ENCODE assay signal across 8 mouse cellular contexts in genomic region chr6:86527766-86528450, GRCm38 (mm10). TPM values are rescaled to one million over a fixed set of nuclear protein-coding genes. Genes with fewer than 3 reads are reported as not detected.
DNase-seq lines count a peak whose midpoint lies in the region; ATAC-seq lines count a peak whose summit lies in the region.

No protein-coding gene starts in this region.

- no peaks in the 10 kb centered on the region for H3K9me3 ChIP-seq in kidney, embryonic 14.5 days (ENCODE audit: control insufficient read depth, low read length)
- no peaks in the 10 kb centered on the region for H3K9me3 ChIP-seq in embryonic facial prominence, embryonic 10.5 days
- H3K9me3 ChIP-seq in intestine, embryonic 14.5 days (ENCODE audit: control insufficient read depth, low read length): no peaks in the 10 kb centered on the region
- H3K9me3 ChIP-seq in neural tube, embryonic 14.5 days (ENCODE audit: control insufficient read depth, low read length): no peaks in the 10 kb centered on the region

- no peak for ATAC-seq in kidney, embryonic 14.5 days (ENCODE audit: low FRiP score, low TSS enrichment)
- no peak for ATAC-seq in intestine, embryonic 14.5 days (replicated peaks; ENCODE audit: low FRiP score, low TSS enrichment, low read depth)
- ATAC-seq in neural tube, embryonic 14.5 days (ENCODE audit: low read depth): no peak

- peaks cover 10% of the 10 kb centered on the region; the same call in 1 of the 2 replicates for H3K4me1 ChIP-seq in kidney, embryonic 14.5 days (ENCODE audit: control insufficient read depth, insufficient read depth, low read length)
- H3K4me1 ChIP-seq in embryonic facial prominence, embryonic 10.5 days: peaks cover 20% of the 10 kb centered on the region
- H3K4me1 ChIP-seq in intestine, embryonic 14.5 days (replicated peaks; ENCODE audit: control insufficient read depth, insufficient read depth, low read length): peaks cover 11% of the 10 kb centered on the region; the same call in 1 of the 2 replicates
- H3K4me1 ChIP-seq in neural tube, embryonic 14.5 days (ENCODE audit: control insufficient read depth, insufficient read depth, low read length): peaks cover 16% of the 10 kb centered on the region; the same call in 1 of the 2 replicates

- H3K4me2 ChIP-seq in kidney, embryonic 14.5 days (replicated peaks; ENCODE audit: low read depth, low read length): peak overlapping the region; percentile 83
- H3K4me2 ChIP-seq in intestine, embryonic 14.5 days (ENCODE audit: low read length): peak overlapping the region; percentile 84
- H3K4me2 ChIP-seq in neural tube, embryonic 14.5 days (ENCODE audit: low read depth, low read length): peak overlapping the region; percentile 89

- H3K4me3 ChIP-seq in kidney, embryonic 14.5 days (ENCODE audit: low read length): no peak overlapping the region; the same call in 1 of the 2 replicates
- H3K4me3 ChIP-seq in embryonic facial prominence, embryonic 10.5 days: peak overlapping the region; percentile 98
- peak overlapping the region; percentile 93 for H3K4me3 ChIP-seq in intestine, embryonic 14.5 days (ENCODE audit: low read depth, low read length)
- H3K4me3 ChIP-seq in neural tube, embryonic 14.5 days (ENCODE audit: low read depth, low read length): peak overlapping the region; percentile 99

- H3K27me3 ChIP-seq in kidney, embryonic 14.5 days (ENCODE audit: control insufficient read depth, insufficient read depth, low read length): no peaks in the 10 kb centered on the region
- no peaks in the 10 kb centered on the region for H3K27me3 ChIP-seq in embryonic facial prominence, embryonic 10.5 days (replicated peaks; ENCODE audit: low read depth, poor library complexity, severe bottlenecking)
- no peaks in the 10 kb centered on the region for H3K27me3 ChIP-seq in intestine, embryonic 14.5 days (replicated peaks; ENCODE audit: control insufficient read depth, insufficient read depth, low read length)
- H3K27me3 ChIP-seq in neural tube, embryonic 14.5 days (ENCODE audit: control insufficient read depth, insufficient read depth, low read length): no peaks in the 10 kb centered on the region; the same call in 1 of the 2 replicates

- H3K27ac ChIP-seq in kidney, embryonic 14.5 days (ENCODE audit: low read depth, low read length): peak overlapping the region; percentile 100
- H3K27ac ChIP-seq in embryonic facial prominence, embryonic 10.5 days (replicated peaks): peak overlapping the region; percentile 100
- peak overlapping the region; percentile 100 for H3K27ac ChIP-seq in intestine, embryonic 14.5 days (ENCODE audit: low read depth)
- H3K27ac ChIP-seq in neural tube, embryonic 14.5 days (ENCODE audit: low read depth, low read length): peak overlapping the region; percentile 100

- peaks cover 33% of the 10 kb centered on the region for H3K36me3 ChIP-seq in kidney, embryonic 14.5 days (ENCODE audit: control insufficient read depth, insufficient read depth, low read length)
- H3K36me3 ChIP-seq in embryonic facial prominence, embryonic 10.5 days (replicated peaks): peaks cover 54% of the 10 kb centered on the region
- H3K36me3 ChIP-seq in intestine, embryonic 14.5 days (ENCODE audit: control insufficient read depth, insufficient read depth, low read length): peaks cover 36% of the 10 kb centered on the region
- peaks cover 6% of the 10 kb centered on the region; the same call in 1 of the 2 replicates for H3K36me3 ChIP-seq in neural tube, embryonic 14.5 days (ENCODE audit: control insufficient read depth, insufficient read depth, low read length)

- DNase-seq in kidney, adult 11 months: no peak
- DNase-seq in embryonic facial prominence, embryonic 10.5 days (ENCODE audit: low spot score): no peak
- DNase-seq in intestine, embryonic 14.5 days (ENCODE audit: low spot score): no peak
- no peak for DNase-seq in ovary, postnatal 14 days (ENCODE audit: low spot score)
- DNase-seq in lung, postnatal 10 days: no peak
- no peak for DNase-seq in frontal cortex, postnatal 25 days (ENCODE audit: low spot score in 2 of 2)

- H3K9ac ChIP-seq in kidney, embryonic 14.5 days (ENCODE audit: low read depth, low read length): peak overlapping the region; percentile 98; the same call in 1 of the 2 replicates
- H3K9ac ChIP-seq in intestine, embryonic 14.5 days (ENCODE audit: low read length): no peak overlapping the region
- H3K9ac ChIP-seq in neural tube, embryonic 14.5 days (replicated peaks; ENCODE audit: low read depth, low read length): peak overlapping the region; percentile 99; the same call in 1 of the 2 replicates

- WGBS in kidney, embryonic 14.5 days: 93% methylated on average over 2 of the region's 4 CpGs
- WGBS in embryonic facial prominence, embryonic 10.5 days: 45% methylated on average over 2 of the region's 4 CpGs
- 90% methylated on average over 1 of the region's 4 CpGs for WGBS in intestine, embryonic 14.5 days
- WGBS in neural tube, embryonic 14.5 days: 51% methylated on average over 3 of the region's 4 CpGs

RNA-seq across cellular contexts. Expression of gene Pcbp1, which starts 1.8 kb away (rescaled TPM):
- 475 and 492 TPM in 2 replicates for polyA plus RNA-seq in kidney, embryonic 14.5 days (2014; fragmentation: Nextera tagmentation; extraction: Ambion mirVana)
- 560 and 592 TPM in 2 replicates for polyA plus RNA-seq in embryonic facial prominence, embryonic 10.5 days (2016; fragmentation: Nextera tagmentation; extraction: Ambion mirVana)
- polyA plus RNA-seq in intestine, embryonic 14.5 days (2014; fragmentation: Nextera tagmentation; extraction: Ambion mirVana): 261 and 405 TPM in 2 replicates
- polyA plus RNA-seq in neural tube, embryonic 14.5 days (2014; fragmentation: Nextera tagmentation; extraction: Ambion mirVana): 238 and 312 TPM in 2 replicates
